Mouse (Mus musculus) olfactory bulb, adult 2 months (tissue): ENCODE measurements at regions not wholly inside any gene's neighbourhood (a gene's known extent, or its start where the extent isn't known, plus 50 kb on each side); places are given as distances from the start of the nearest gene placed in this dataset.

Experiments used
- CTCF ChIP-seq: fragments of 200-500 bp; IDR thresholded peaks from 2 replicates; pipeline ENCODE4 v1.5.1; 2012; ENCODE audit warnings: low read depth, mild to moderate bottlenecking, low read length, moderate library complexity; ENCODE audit not compliant: insufficient read depth
- POLR2A ChIP-seq: fragments of 200-500 bp; IDR thresholded peaks from 2 replicates; pipeline ENCODE4 v1.6.1; 2012; ENCODE audit warnings: mild to moderate bottlenecking, low read depth, low read length, moderate library complexity; ENCODE audit not compliant: insufficient read depth

- no peak for TF ChIP-seq POLR2A
- no peak for TF ChIP-seq CTCF
These were observed 289.4 kb downstream of the Ikzf2 start for GRCm38 (mm10) chr1:69397676-69398075.
